7 mouse cellular contexts compared by ENCODE assay signal in the genomic region with DNA sequence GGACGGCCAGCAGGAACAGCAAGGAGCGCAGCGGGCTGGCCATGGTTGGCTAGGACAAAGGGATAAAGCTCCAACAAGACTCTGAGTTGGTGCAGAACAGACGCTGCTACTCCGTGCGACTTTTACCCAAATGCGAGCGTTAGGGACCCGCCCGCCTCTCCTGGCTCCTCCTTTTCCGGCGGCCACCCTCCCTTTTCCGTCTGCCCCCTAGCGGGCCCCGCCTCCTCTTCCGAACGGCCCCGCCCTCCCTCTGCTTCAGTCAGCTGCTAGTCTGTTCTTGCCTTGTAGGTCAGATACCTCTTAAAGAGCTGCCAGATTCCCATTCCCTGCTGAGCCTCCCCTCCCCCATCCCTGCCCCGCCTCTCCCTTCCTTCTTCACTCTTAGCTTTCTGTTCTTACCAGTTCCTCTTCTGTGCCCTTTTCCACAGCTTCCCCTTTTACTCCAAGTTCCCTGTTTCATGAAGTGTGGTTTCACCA. TPM values are rescaled to one million over a fixed set of nuclear protein-coding genes. Genes with fewer than 3 reads are reported as not detected.
DNase-seq lines count a peak whose midpoint lies in the region; ATAC-seq lines count a peak whose summit lies in the region.

A gene (minus strand): TSS at position 358 of the 477 bp plus-strand sequence.

- no peaks in the 10 kb centered on the region for H3K27me3 ChIP-seq in embryonic facial prominence, embryonic 11.5 days (ENCODE audit: control insufficient read depth, insufficient read depth, low read length)
- H3K27me3 ChIP-seq in limb, embryonic 11.5 days (ENCODE audit: control insufficient read depth, insufficient read depth, low read length) = no peaks in the 10 kb centered on the region
- H3K27me3 ChIP-seq in midbrain, embryonic 14.5 days (ENCODE audit: control insufficient read depth, insufficient read depth, low read length) = no peaks in the 10 kb centered on the region

- peak within 1 kb of the TSS; percentile 90 for H3K9ac ChIP-seq in embryonic facial prominence, embryonic 11.5 days (replicated peaks; ENCODE audit: low read length)
- peak within 1 kb of the TSS; percentile 85 for H3K9ac ChIP-seq in limb, embryonic 11.5 days (ENCODE audit: low read length)
- H3K9ac ChIP-seq in midbrain, embryonic 14.5 days (replicated peaks; ENCODE audit: low read length) = peak within 1 kb of the TSS; percentile 88

- peak within 1 kb of the TSS; percentile 76 for H3K27ac ChIP-seq in embryonic facial prominence, embryonic 11.5 days (replicated peaks; ENCODE audit: low read depth, low read length)
- H3K27ac ChIP-seq in limb, embryonic 11.5 days (replicated peaks; ENCODE audit: low read depth, low read length) = peak within 1 kb of the TSS; percentile 85
- H3K27ac ChIP-seq in midbrain, embryonic 14.5 days (replicated peaks; ENCODE audit: low read depth, low read length) = peak within 1 kb of the TSS; percentile 85

- H3K36me3 ChIP-seq in embryonic facial prominence, embryonic 11.5 days (replicated peaks; ENCODE audit: control insufficient read depth, insufficient read depth, low read depth, low read length) = no peaks in the 10 kb centered on the region; the same call in 1 of the 2 replicates
- H3K36me3 ChIP-seq in limb, embryonic 11.5 days (ENCODE audit: control insufficient read depth, insufficient read depth, low read length) = no peaks in the 10 kb centered on the region; the same call in 1 of the 2 replicates
- peaks cover 23% of the 10 kb centered on the region for H3K36me3 ChIP-seq in midbrain, embryonic 14.5 days (ENCODE audit: control insufficient read depth, insufficient read depth, low read length)

- ATAC-seq in embryonic facial prominence, embryonic 11.5 days (replicated peaks; ENCODE audit: insufficient number of reproducible peaks, low FRiP score, low TSS enrichment, low read depth) = peak; percentile 97
- peak; percentile 97 for ATAC-seq in limb, embryonic 11.5 days (ENCODE audit: insufficient number of reproducible peaks, low FRiP score, low TSS enrichment, low read depth)
- peak; percentile 93 for ATAC-seq in midbrain, embryonic 14.5 days (ENCODE audit: low FRiP score, low TSS enrichment)

- H3K4me3 ChIP-seq in embryonic facial prominence, embryonic 11.5 days (ENCODE audit: low read depth, low read length) = peak within 1 kb of the TSS; percentile 91
- peak within 1 kb of the TSS; percentile 91 for H3K4me3 ChIP-seq in limb, embryonic 11.5 days (ENCODE audit: low read depth, low read length)
- H3K4me3 ChIP-seq in midbrain, embryonic 14.5 days (replicated peaks; ENCODE audit: low read depth, low read length) = peak within 1 kb of the TSS; percentile 93

- H3K4me2 ChIP-seq in embryonic facial prominence, embryonic 11.5 days (ENCODE audit: low read depth, low read length) = peak within 1 kb of the TSS; percentile 44
- peak within 1 kb of the TSS; percentile 78 for H3K4me2 ChIP-seq in limb, embryonic 11.5 days (ENCODE audit: low read depth, severe bottlenecking)
- H3K4me2 ChIP-seq in midbrain, embryonic 14.5 days (ENCODE audit: low read length) = peak within 1 kb of the TSS; percentile 86

- no peaks in the 10 kb centered on the region for H3K9me3 ChIP-seq in embryonic facial prominence, embryonic 11.5 days (replicated peaks; ENCODE audit: control insufficient read depth, low read length)
- H3K9me3 ChIP-seq in limb, embryonic 11.5 days (ENCODE audit: control insufficient read depth, low read length) = no peaks in the 10 kb centered on the region
- H3K9me3 ChIP-seq in midbrain, embryonic 14.5 days (ENCODE audit: control insufficient read depth, low read length) = no peaks in the 10 kb centered on the region

- H3K4me1 ChIP-seq in embryonic facial prominence, embryonic 11.5 days (ENCODE audit: control insufficient read depth, insufficient read depth, low read length) = peaks cover 3% of the 10 kb centered on the region
- peaks cover 10% of the 10 kb centered on the region for H3K4me1 ChIP-seq in limb, embryonic 11.5 days (ENCODE audit: control insufficient read depth, insufficient read depth, low read length)
- H3K4me1 ChIP-seq in midbrain, embryonic 14.5 days (ENCODE audit: control insufficient read depth, insufficient read depth, low read length) = peaks cover 26% of the 10 kb centered on the region

- DNase-seq in adrenal gland, postnatal 10 days = peak; percentile 97
- DNase-seq in embryonic facial prominence, embryonic 11.5 days (ENCODE audit: low spot score) = peak; percentile 92
- peak; percentile 100 for DNase-seq in heart, adult 11 months
- peak; percentile 95 for DNase-seq in kidney, adult 18-20 months
- peak; percentile 95 for DNase-seq in limb, embryonic 11.5 days (ENCODE audit: low spot score)
- DNase-seq in midbrain, embryonic 14.5 days = peak; percentile 91
- DNase-seq in spleen, adult 18-20 months = peak; percentile 87 to 90

- WGBS in embryonic facial prominence, embryonic 11.5 days = 0% methylated on average over 18 of the region's 19 CpGs
- under 1% methylated on average over 19 of the region's 19 CpGs for WGBS in limb, embryonic 11.5 days
- 0% methylated on average over 19 of the region's 19 CpGs for WGBS in midbrain, embryonic 14.5 days

RNA-seq across cellular contexts. Expression of the gene that starts here (rescaled TPM):
- 100 to 1,000 TPM; 839 to 876 TPM for total RNA-seq in adrenal gland, postnatal 10 days (2021)
- polyA plus RNA-seq in embryonic facial prominence, embryonic 11.5 days (2014; fragmentation: Nextera tagmentation; extraction: Ambion mirVana) = 315 and 334 TPM in 2 replicates
- 246 and 272 TPM in 2 replicates for polyA plus RNA-seq in limb, embryonic 11.5 days (2014; fragmentation: Nextera tagmentation; extraction: Ambion mirVana)
- polyA plus RNA-seq in midbrain, embryonic 14.5 days (2014; fragmentation: Nextera tagmentation; extraction: Ambion mirVana) = 525 and 594 TPM in 2 replicates

Comparison
In these comparisons a context has a peak if more than half of its experiments do, and no peak if none do; other contexts are left out.
1. Peak in every context shown above with its lines: DNase-seq, ATAC-seq, H3K4me3 ChIP-seq and H3K27ac ChIP-seq.